Mouse (Mus musculus) granulocyte monocyte progenitor cell, adult 5-6 weeks (primary cell): Measurements from ENCODE around the gene Gm5868. TPM values are rescaled to one million over a fixed set of nuclear protein-coding genes. Genes with fewer than 3 reads are reported as not detected.

Source experiments
- ATAC-seq: replicated peaks from 2 replicates; pipeline ENCODE4 v1.8.0; 2016; ENCODE audit warnings: mild to moderate bottlenecking, moderate TSS enrichment, inconsistent platforms; ENCODE audit not compliant: poor library complexity, severe bottlenecking
- total RNA-seq, 2 experiments: library from RNA; stranded (forward) in 1 of 2; stranded (reverse) in 1 of 2; fragments of 200-712, 200-1000 nt in 1 of 2; fragments of >200 nt in 1 of 2; fragmentation: Nextera tagmentation in 1 of 2; gene quantifications; 2 replicates each; pipeline ENCODE4 v1.2.3; 2014 to 2017

The Gm5868 gene
- total RNA-seq, 2 experiments from 2014 or later: not detected

- peak; percentile 69 for ATAC-seq
These were observed 36.1 kb downstream of the Gm5868 start for GRCm38 (mm10) chr5:72551209-72551608.

Other genes with a start within 250 kb of the Gm5868 start
- gene Corin, start 83.1 kb downstream of the Gm5868 start, total RNA-seq (2014; fragmentation: Nextera tagmentation): not detected in 2 replicates
- gene Corin, start 83.1 kb downstream of the Gm5868 start, total RNA-seq (2017): not detected in 2 replicates
- 25.8 and 27.1 TPM in 2 replicates for gene Nfxl1, start 27.9 kb downstream of the Gm5868 start, total RNA-seq (2014; fragmentation: Nextera tagmentation)
- gene Nfxl1, start 27.9 kb downstream of the Gm5868 start, total RNA-seq (2017): 27.6 and 28.0 TPM in 2 replicates
- gene Zar1, start 6.3 kb downstream of the Gm5868 start, total RNA-seq (2014; fragmentation: Nextera tagmentation): not detected in 2 replicates
- not detected in 2 replicates for gene Zar1, start 6.3 kb downstream of the Gm5868 start, total RNA-seq (2017)
- gene Cnga1, start 56.7 kb upstream of the Gm5868 start, total RNA-seq (2014; fragmentation: Nextera tagmentation): not detected in 2 replicates
- not detected in 2 replicates for gene Cnga1, start 56.7 kb upstream of the Gm5868 start, total RNA-seq (2017)
- gene Nipal1, start 60.2 kb upstream of the Gm5868 start, total RNA-seq (2014; fragmentation: Nextera tagmentation): not detected in 2 replicates
- gene Nipal1, start 60.2 kb upstream of the Gm5868 start, total RNA-seq (2017): not detected in 2 replicates
- not detected in 2 replicates for gene Txk, start 165.2 kb upstream of the Gm5868 start, total RNA-seq (2014; fragmentation: Nextera tagmentation)
- gene Txk, start 165.2 kb upstream of the Gm5868 start, total RNA-seq (2017): 0.31 TPM in 1 of 2 replicates, not detected in the other